Mouse (Mus musculus): ENCODE data around the gene Selenok. TPM values are rescaled to one million over a fixed set of nuclear protein-coding genes. Genes with fewer than 3 reads are reported as not detected.
A peak's percentile ranks its signal among the peaks of the same experiment; 100 is the strongest.

The Selenok gene
- polyA plus RNA-seq, 1 experiment, result 214 TPM

DNA sequence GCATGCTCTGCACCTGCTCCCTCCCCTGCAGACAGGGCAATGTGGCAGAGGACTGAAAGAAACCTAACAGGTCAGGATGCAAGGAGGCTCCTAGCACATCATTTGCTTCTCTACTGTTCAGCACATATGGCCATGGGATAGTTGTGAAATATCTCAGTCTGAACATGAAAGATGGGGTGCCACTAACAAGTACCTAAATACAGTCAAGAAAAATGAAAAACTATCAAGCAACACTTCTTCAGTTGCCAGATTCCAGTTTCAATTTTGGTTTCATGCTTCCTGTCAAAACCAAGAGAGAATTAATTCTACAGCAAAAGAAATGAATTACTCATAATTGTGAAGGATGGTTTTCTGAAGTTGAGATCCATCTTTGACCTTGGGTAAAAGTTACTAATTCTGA, 10.7 kb upstream of the Selenok start:
- no peak overlapping the region for H3K27ac ChIP-seq (ENCODE audit: insufficient read depth, low read depth, low read length)
- H3K4me1 ChIP-seq (ENCODE audit: control insufficient read depth, insufficient read depth, low read length), result peaks cover 15% of the 10 kb centered on the region
- TF ChIP-seq POLR2A (IDR thresholded peaks at IDR 0.05; ENCODE audit: borderline replicate concordance, low read depth, low read length) (no peak), CTCF (IDR thresholded peaks at IDR 0.05; ENCODE audit: low read depth, low read length) (no peak)
- H3K4me3 ChIP-seq (ENCODE audit: insufficient read depth, low read length), result no peak overlapping the region

DNA sequence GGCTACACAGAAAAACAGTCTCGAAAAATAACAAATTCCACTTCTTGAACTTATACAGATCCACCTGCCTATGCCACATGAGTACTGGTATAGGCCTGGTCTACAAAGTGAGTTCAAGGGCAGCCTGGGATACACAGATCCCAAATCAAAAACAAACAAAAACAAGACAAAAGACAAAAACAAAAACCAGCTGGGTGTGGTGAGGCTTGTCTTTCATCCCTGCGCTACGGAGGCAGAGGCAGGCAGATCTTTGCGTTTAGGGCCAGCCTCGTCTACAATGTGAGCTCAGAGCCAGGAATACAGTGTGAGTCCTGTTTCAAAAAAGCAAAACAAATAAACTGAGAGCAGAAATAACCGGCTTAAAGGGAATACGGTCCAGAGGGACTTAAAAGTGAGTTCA, 497 bp upstream of the Selenok start:
- peak overlapping the region; percentile 87 for H3K27ac ChIP-seq (ENCODE audit: insufficient read depth, low read depth, low read length)
- TF ChIP-seq POLR2A (IDR thresholded peaks at IDR 0.05; ENCODE audit: borderline replicate concordance, low read depth, low read length), result no peak
- no peak for TF ChIP-seq CTCF (IDR thresholded peaks at IDR 0.05; ENCODE audit: low read depth, low read length)
- H3K4me1 ChIP-seq (ENCODE audit: control insufficient read depth, insufficient read depth, low read length), result peaks cover 35% of the 10 kb centered on the region

DNA sequence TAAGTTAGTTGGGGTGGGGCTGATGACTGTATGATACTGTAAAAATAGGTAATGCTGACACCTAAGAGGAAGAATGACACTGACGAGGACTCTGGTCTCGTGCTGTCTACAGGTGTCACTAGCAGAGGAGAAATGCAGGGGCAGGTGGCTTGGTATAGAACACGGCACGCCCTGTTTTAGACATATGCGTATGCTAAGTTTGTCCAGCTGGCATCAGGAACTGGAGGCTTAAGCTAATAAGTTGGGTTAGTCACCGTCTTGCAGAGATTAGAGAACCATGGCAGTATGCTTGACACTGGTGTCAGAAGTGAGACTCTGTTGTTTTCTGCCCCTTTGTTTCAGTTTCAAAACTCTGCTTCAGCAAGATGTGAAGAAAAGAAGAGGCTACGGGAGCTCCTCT, 3.3 kb downstream of the Selenok start:
- Histone ChIP-seq H3K4me3 (ENCODE audit: insufficient read depth, low read length) (no peak overlapping the region), H3K27ac (ENCODE audit: insufficient read depth, low read depth, low read length) (no peak overlapping the region), H3K4me1 (ENCODE audit: control insufficient read depth, insufficient read depth, low read length) (peaks cover 34% of the 10 kb centered on the region)
- TF ChIP-seq CTCF (IDR thresholded peaks at IDR 0.05; ENCODE audit: low read depth, low read length) (no peak), POLR2A (IDR thresholded peaks at IDR 0.05; ENCODE audit: borderline replicate concordance, low read depth, low read length) (no peak)

More for the DNA sequence above, 497 bp upstream of the Selenok start:
- peak overlapping the region; percentile 68 for H3K4me3 ChIP-seq (ENCODE audit: insufficient read depth, low read length)

DNA sequence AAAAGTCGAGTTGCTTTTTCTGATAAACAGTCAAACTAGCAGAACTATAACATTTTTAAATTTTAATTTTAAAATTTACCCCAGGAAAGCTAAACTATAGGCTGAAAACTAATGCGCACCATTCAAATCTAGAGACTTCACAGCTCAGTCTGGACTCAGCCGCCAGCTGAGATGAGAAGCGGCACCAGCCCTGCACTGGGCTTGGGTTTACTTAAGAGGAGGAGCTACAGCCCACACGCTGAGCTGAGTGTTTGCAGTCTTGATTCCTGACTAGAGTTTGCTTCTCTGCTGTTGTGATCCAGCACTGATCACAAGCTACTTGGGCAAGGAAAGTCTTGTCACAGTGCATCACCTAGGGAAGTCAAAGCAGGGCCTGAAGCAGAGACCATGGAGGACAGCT, 3.9 kb downstream of the Selenok start:
- Histone ChIP-seq H3K27ac (ENCODE audit: insufficient read depth, low read depth, low read length) (no peak overlapping the region), H3K4me3 (ENCODE audit: insufficient read depth, low read length) (no peak overlapping the region), H3K4me1 (ENCODE audit: control insufficient read depth, insufficient read depth, low read length) (peaks cover 31% of the 10 kb centered on the region)
- TF ChIP-seq CTCF (IDR thresholded peaks at IDR 0.05; ENCODE audit: low read depth, low read length) (no peak), POLR2A (IDR thresholded peaks at IDR 0.05; ENCODE audit: borderline replicate concordance, low read depth, low read length) (no peak)

DNA sequence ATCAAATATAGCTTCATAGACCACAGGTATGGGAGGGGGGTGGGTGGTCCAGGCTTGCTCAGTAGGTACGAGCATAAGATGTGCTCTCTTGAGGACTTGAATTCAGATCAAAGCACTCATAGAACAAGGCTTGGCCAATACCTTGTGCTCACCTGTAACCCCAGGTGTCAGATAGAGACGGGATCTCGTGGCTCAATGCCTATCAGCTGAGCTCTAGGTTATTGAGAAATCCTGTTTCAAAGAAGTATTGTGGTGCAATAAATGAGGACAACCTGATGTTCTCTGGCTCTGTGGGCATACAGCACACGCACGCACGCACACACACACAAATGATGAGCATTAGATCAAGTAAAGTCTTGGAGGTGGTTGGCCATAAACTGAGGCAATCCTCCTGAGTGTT, 8.8 kb downstream of the Selenok start:
- H3K27ac ChIP-seq (ENCODE audit: insufficient read depth, low read depth, low read length), result no peak overlapping the region
- TF ChIP-seq CTCF (IDR thresholded peaks at IDR 0.05; ENCODE audit: low read depth, low read length), result no peak
- TF ChIP-seq POLR2A (IDR thresholded peaks at IDR 0.05; ENCODE audit: borderline replicate concordance, low read depth, low read length), result no peak

DNA sequence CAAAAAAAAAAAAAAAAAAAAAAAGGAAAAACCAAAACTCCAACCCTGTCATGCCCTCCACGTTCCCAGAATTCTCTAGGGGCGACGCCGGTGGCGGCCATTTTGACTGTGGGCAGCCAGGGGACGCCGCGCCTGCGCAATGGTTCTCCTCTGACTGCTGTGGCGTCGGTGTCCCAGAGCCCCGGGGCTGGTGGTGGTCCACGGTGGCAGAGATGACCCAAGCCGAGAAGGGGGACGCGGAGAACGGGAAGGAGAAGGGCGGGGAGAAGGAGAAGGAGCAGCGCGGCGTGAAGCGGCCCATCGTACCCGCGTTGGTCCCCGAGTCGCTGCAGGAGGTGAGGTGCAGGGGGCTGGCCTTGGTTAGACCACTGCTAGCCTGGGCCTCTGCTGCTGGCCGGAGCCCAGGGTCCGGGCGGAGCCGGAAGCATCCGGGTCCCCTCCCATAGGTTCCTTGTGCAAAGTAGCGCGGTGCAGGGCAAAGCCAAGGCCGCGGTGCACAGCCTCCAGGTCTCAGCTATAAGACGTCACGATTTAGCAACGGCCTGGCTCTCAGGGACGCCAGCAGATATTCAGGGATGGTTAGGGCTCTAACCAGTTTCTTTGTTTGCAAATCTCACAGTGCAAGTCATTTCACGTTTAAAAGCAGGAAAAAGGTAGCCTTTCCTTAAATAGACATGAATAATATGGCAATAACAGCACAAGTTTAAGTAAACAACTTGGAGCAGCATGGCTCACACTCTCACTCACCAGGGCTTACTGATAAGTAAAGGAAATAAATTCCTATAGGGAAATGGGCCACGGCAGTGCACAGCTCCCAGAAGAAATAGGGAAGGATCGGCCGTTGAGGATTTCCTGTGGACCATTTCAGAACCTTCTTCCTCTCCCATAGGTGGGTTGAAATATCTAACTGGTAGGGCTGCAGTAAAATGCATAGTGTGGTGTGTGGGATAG, 10.4 kb downstream of the Selenok start, which contains the start of gene Actr8:
Actr8 (plus strand) TSS at position 84 of the 951 bp plus-strand sequence.
- peak within 1 kb of the TSS; percentile 80 for H3K4me3 ChIP-seq (ENCODE audit: insufficient read depth, low read length)
- peaks cover 10% of the 10 kb centered on the region for H3K4me1 ChIP-seq (ENCODE audit: control insufficient read depth, insufficient read depth, low read length)
- TF ChIP-seq POLR2A (IDR thresholded peaks at IDR 0.05; ENCODE audit: borderline replicate concordance, low read depth, low read length) (no peak), CTCF (IDR thresholded peaks at IDR 0.05; ENCODE audit: low read depth, low read length) (no peak)
- H3K27ac ChIP-seq (ENCODE audit: insufficient read depth, low read depth, low read length), result peak within 1 kb of the TSS; percentile 81

More for the DNA sequence above, 8.8 kb downstream of the Selenok start:
- peaks cover 24% of the 10 kb centered on the region for H3K4me1 ChIP-seq (ENCODE audit: control insufficient read depth, insufficient read depth, low read length)
- H3K4me3 ChIP-seq (ENCODE audit: insufficient read depth, low read length), result no peak overlapping the region

DNA sequence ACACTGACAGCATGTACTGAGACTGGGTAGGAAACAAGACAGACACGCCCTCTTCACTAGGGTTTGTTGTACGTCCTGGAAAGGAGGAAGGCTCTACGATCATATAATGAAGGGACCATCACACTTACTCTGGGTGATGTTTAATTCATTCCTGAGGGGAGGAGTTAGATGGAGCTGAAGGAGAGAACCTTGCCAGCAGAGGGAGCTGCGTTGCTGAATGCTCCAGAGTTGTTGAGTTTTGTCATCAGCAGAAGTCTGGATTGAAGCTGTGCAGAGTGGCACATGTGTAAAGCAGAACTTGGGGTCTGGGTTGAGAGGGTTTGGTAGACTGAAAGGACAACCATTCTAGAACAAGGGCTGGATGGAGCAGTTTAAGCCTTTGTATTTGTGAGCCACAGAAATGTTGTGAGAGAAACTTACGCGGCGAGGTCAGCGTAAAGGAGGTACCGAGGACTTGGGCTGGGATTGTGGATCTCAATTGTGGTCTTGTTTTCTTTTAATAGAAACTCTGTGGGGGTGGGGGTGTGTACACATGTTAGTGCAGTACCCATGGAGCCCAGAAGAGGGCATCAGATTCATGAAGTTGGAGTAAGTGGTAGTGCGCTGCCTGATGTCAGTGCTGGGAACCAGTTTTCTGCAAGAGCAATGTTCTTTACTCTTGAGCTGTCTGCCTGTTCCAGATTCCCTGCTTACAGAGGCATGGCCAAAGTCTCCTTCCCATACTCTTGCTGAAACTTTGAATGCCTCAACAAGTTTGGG, 12.5 kb downstream of the Selenok start:
- Histone ChIP-seq H3K4me3 (ENCODE audit: insufficient read depth, low read length) (no peak overlapping the region), H3K27ac (ENCODE audit: insufficient read depth, low read depth, low read length) (no peak overlapping the region), H3K4me1 (ENCODE audit: control insufficient read depth, insufficient read depth, low read length) (peaks cover 8% of the 10 kb centered on the region)
- TF ChIP-seq POLR2A (IDR thresholded peaks at IDR 0.05; ENCODE audit: borderline replicate concordance, low read depth, low read length) (no peak), CTCF (IDR thresholded peaks at IDR 0.05; ENCODE audit: low read depth, low read length) (peak; percentile 35; the same call in 1 of the 2 replicates)

DNA sequence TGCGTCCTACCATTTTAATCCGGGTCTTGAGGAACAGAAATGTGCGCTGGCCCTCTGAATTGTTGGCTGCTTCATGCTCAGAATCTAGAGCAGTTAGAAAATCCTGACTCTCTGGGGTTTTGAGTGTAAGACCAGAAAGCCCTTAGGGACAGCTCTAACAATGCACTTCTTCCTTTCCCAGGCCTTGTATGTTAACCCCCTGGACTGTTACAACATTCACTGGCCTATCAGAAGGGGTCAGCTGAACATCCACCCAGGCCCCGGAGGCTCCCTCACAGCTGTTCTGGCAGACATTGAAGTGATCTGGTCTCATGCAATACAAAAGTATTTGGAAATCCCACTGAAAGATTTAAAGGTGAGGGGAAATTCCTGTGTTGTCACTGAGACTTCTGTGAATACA, 18.0 kb downstream of the Selenok start:
- no peak overlapping the region for H3K4me3 ChIP-seq (ENCODE audit: insufficient read depth, low read length)
- no peak overlapping the region for H3K27ac ChIP-seq (ENCODE audit: insufficient read depth, low read depth, low read length)
- H3K4me1 ChIP-seq (ENCODE audit: control insufficient read depth, insufficient read depth, low read length), result no peaks in the 10 kb centered on the region
- TF ChIP-seq POLR2A (IDR thresholded peaks at IDR 0.05; ENCODE audit: borderline replicate concordance, low read depth, low read length) (no peak), CTCF (IDR thresholded peaks at IDR 0.05; ENCODE audit: low read depth, low read length) (no peak)

DNA sequence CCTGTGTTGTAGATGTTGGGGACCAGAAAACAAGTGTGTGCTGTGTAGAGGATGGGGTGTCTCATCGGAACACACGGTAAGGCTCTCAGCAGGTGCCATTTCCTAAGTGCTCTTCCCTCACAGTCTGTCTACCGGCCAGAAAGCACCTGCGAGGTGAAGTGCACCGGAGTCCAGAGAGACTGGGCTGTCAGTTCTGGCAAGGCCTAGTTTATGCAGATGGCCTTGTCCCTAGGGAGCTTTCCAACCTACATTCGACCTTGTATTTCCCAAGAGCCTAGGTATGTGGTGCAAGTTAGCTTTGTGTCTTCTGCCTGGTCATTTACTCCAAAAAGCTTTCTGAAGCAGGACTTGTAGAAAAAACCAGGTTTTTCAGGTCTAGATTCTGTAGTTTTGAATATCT, 19.2 kb downstream of the Selenok start:
- Histone ChIP-seq H3K4me3 (ENCODE audit: insufficient read depth, low read length) (no peak overlapping the region), H3K27ac (ENCODE audit: insufficient read depth, low read depth, low read length) (no peak overlapping the region), H3K4me1 (ENCODE audit: control insufficient read depth, insufficient read depth, low read length) (no peaks in the 10 kb centered on the region)
- TF ChIP-seq POLR2A (IDR thresholded peaks at IDR 0.05; ENCODE audit: borderline replicate concordance, low read depth, low read length) (no peak), CTCF (IDR thresholded peaks at IDR 0.05; ENCODE audit: low read depth, low read length) (no peak)

Data from bone marrow macrophage, adult 2 months (primary cell).